Mouse (Mus musculus): ENCODE data around the gene Gna11.

- TF ChIP-seq POLR2A (IDR thresholded peaks at IDR 0.05; ENCODE audit: insufficient read depth, low read length) (no peak), CTCF (IDR thresholded peaks at IDR 0.05; ENCODE audit: low read depth, low read length) (no peak)
Observed at GRCm38 (mm10) chr10:81495616-81496263, 49.2 kb downstream of the Gna11 start.
